Mouse (Mus musculus) kidney, adult 2 months (tissue): ENCODE results near the gene Best2.

Source experiments
- CTCF ChIP-seq: fragments of 200-500 bp; conservative IDR thresholded peaks from 2 replicates; pipeline ENCODE4 v1.5.1; 2011; ENCODE audit warnings: low read depth, mild to moderate bottlenecking, control low read depth, low read length, moderate library complexity, mixed read lengths; ENCODE audit not compliant: insufficient read depth, insufficient read length
- POLR2A ChIP-seq: fragments of 200-500 bp; IDR thresholded peaks from one replicate; pipeline ENCODE4 v1.6.1; 2011; ENCODE audit warnings: low read depth, low read length, control low read depth

DNA sequence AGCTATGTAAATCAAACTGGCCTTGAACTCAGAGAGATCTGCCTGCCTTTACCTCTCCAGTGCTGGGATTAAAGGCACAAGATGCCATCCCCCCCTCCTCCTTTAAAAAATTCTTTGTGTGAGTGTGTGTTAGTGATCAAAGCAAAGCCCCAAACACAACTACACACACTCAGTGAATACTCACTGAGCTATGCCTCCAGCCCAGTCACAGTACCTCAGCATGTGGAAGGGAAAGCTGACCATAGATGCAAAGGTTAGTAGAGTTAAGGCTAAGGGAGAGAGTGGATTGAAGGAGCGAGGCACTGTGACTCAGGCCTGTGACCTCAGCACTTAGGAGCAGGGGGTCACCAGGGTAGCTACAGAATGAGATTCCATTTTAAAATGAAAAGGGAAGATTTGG lies 41.3 kb downstream of the Best2 start:
- no peak for TF ChIP-seq POLR2A
- no peak for TF ChIP-seq CTCF
